Mouse (Mus musculus): ENCODE data around the gene Espn. TPM values are rescaled to one million over a fixed set of nuclear protein-coding genes. Genes with fewer than 3 reads are reported as not detected.

Espn gene
- polyA plus RNA-seq, 1 experiment: 19.3 TPM

- no peaks in the 10 kb centered on the region for H3K4me1 ChIP-seq (ENCODE audit: control insufficient read depth, insufficient read depth, low read length)
- no peaks in the 10 kb centered on the region for H3K9me3 ChIP-seq (replicated peaks; ENCODE audit: control insufficient read depth, insufficient read depth, low read length, poor library complexity, severe bottlenecking)
- no peak overlapping the region for H3K9ac ChIP-seq (ENCODE audit: low read depth, poor library complexity, severe bottlenecking)
- H3K27me3 ChIP-seq (ENCODE audit: control insufficient read depth, insufficient read depth, low read length, poor library complexity, severe bottlenecking): no peaks in the 10 kb centered on the region
- H3K4me3 ChIP-seq (ENCODE audit: low read depth, low read length): no peak overlapping the region
- H3K36me3 ChIP-seq (ENCODE audit: control insufficient read depth, insufficient read depth, low read length, poor library complexity, severe bottlenecking): no peaks in the 10 kb centered on the region
- H3K27ac ChIP-seq (ENCODE audit: insufficient read depth, low read length): no peak overlapping the region
- TF ChIP-seq EP300 (IDR thresholded peaks at IDR 0.05; ENCODE audit: insufficient read depth, low read depth, low read length) (no peak), POLR2A (IDR thresholded peaks at IDR 0.05; ENCODE audit: insufficient read depth, low read length) (no peak), CTCF (IDR thresholded peaks at IDR 0.05; ENCODE audit: low read depth, low read length) (no peak)
Measured at GRCm38 (mm10) chr4:152169103-152169502, 16.9 kb upstream of the Espn start.

GRCm38 (mm10) chr4:152168052-152168451 is 15.9 kb upstream of the Espn start:
- TF ChIP-seq CTCF (IDR thresholded peaks at IDR 0.05; ENCODE audit: low read depth, low read length): no peak
- TF ChIP-seq POLR2A (IDR thresholded peaks at IDR 0.05; ENCODE audit: insufficient read depth, low read length): no peak
- no peak for TF ChIP-seq EP300 (IDR thresholded peaks at IDR 0.05; ENCODE audit: insufficient read depth, low read depth, low read length)
- H3K27ac ChIP-seq (ENCODE audit: insufficient read depth, low read length): no peak overlapping the region
- H3K36me3 ChIP-seq (ENCODE audit: control insufficient read depth, insufficient read depth, low read length, poor library complexity, severe bottlenecking): no peaks in the 10 kb centered on the region
- no peak overlapping the region for H3K9ac ChIP-seq (ENCODE audit: low read depth, poor library complexity, severe bottlenecking)
- H3K27me3 ChIP-seq (ENCODE audit: control insufficient read depth, insufficient read depth, low read length, poor library complexity, severe bottlenecking): no peaks in the 10 kb centered on the region
- no peaks in the 10 kb centered on the region for H3K4me1 ChIP-seq (ENCODE audit: control insufficient read depth, insufficient read depth, low read length)
- H3K9me3 ChIP-seq (replicated peaks; ENCODE audit: control insufficient read depth, insufficient read depth, low read length, poor library complexity, severe bottlenecking): no peaks in the 10 kb centered on the region
- H3K4me3 ChIP-seq (ENCODE audit: low read depth, low read length): no peak overlapping the region

GRCm38 (mm10) chr4:152165036-152165931 is 13.1 kb upstream of the Espn start:
- Histone ChIP-seq H3K4me3 (ENCODE audit: low read depth, low read length) (0 out of 2 replicates have a peak overlapping the region, but pooled peaks have one; percentile 19), H3K27ac (ENCODE audit: insufficient read depth, low read length) (no peak overlapping the region), H3K9ac (ENCODE audit: low read depth, poor library complexity, severe bottlenecking) (peak overlapping the region; percentile 33), H3K4me1 (ENCODE audit: control insufficient read depth, insufficient read depth, low read length) (no peaks in the 10 kb centered on the region), H3K27me3 (ENCODE audit: control insufficient read depth, insufficient read depth, low read length, poor library complexity, severe bottlenecking) (no peaks in the 10 kb centered on the region), H3K9me3 (replicated peaks; ENCODE audit: control insufficient read depth, insufficient read depth, low read length, poor library complexity, severe bottlenecking) (no peaks in the 10 kb centered on the region), H3K36me3 (ENCODE audit: control insufficient read depth, insufficient read depth, low read length, poor library complexity, severe bottlenecking) (no peaks in the 10 kb centered on the region)
- TF ChIP-seq CTCF (IDR thresholded peaks at IDR 0.05; ENCODE audit: low read depth, low read length): peak; percentile 92
- no peak for TF ChIP-seq EP300 (IDR thresholded peaks at IDR 0.05; ENCODE audit: insufficient read depth, low read depth, low read length)
- no peak for TF ChIP-seq POLR2A (IDR thresholded peaks at IDR 0.05; ENCODE audit: insufficient read depth, low read length)

GRCm38 (mm10) chr4:152162748-152163147 is 10.6 kb upstream of the Espn start:
- H3K9me3 ChIP-seq (replicated peaks; ENCODE audit: control insufficient read depth, insufficient read depth, low read length, poor library complexity, severe bottlenecking): no peaks in the 10 kb centered on the region
- no peak overlapping the region for H3K27ac ChIP-seq (ENCODE audit: insufficient read depth, low read length)
- no peaks in the 10 kb centered on the region for H3K4me1 ChIP-seq (ENCODE audit: control insufficient read depth, insufficient read depth, low read length)
- H3K36me3 ChIP-seq (ENCODE audit: control insufficient read depth, insufficient read depth, low read length, poor library complexity, severe bottlenecking): no peaks in the 10 kb centered on the region
- H3K4me3 ChIP-seq (ENCODE audit: low read depth, low read length): no peak overlapping the region
- no peaks in the 10 kb centered on the region; the same call in 1 of the 2 replicates for H3K27me3 ChIP-seq (ENCODE audit: control insufficient read depth, insufficient read depth, low read length, poor library complexity, severe bottlenecking)
- H3K9ac ChIP-seq (ENCODE audit: low read depth, poor library complexity, severe bottlenecking): no peak overlapping the region
- TF ChIP-seq CTCF (IDR thresholded peaks at IDR 0.05; ENCODE audit: low read depth, low read length) (no peak), EP300 (IDR thresholded peaks at IDR 0.05; ENCODE audit: insufficient read depth, low read depth, low read length) (no peak), POLR2A (IDR thresholded peaks at IDR 0.05; ENCODE audit: insufficient read depth, low read length) (no peak)

- TF ChIP-seq POLR2A (IDR thresholded peaks at IDR 0.05; ENCODE audit: insufficient read depth, low read length): no peak
- TF ChIP-seq EP300 (IDR thresholded peaks at IDR 0.05; ENCODE audit: insufficient read depth, low read depth, low read length): no peak
- no peak for TF ChIP-seq CTCF (IDR thresholded peaks at IDR 0.05; ENCODE audit: low read depth, low read length)
- no peaks in the 10 kb centered on the region for H3K9me3 ChIP-seq (replicated peaks; ENCODE audit: control insufficient read depth, insufficient read depth, low read length, poor library complexity, severe bottlenecking)
Measured at GRCm38 (mm10) chr4:152161601-152162000, 9.4 kb upstream of the Espn start.

GRCm38 (mm10) chr4:152160748-152161147 is 8.6 kb upstream of the Espn start:
- H3K27me3 ChIP-seq (ENCODE audit: control insufficient read depth, insufficient read depth, low read length, poor library complexity, severe bottlenecking): no peaks in the 10 kb centered on the region; the same call in 1 of the 2 replicates
- H3K27ac ChIP-seq (ENCODE audit: insufficient read depth, low read length): no peak overlapping the region
- H3K4me3 ChIP-seq (ENCODE audit: low read depth, low read length): no peak overlapping the region
- H3K4me1 ChIP-seq (ENCODE audit: control insufficient read depth, insufficient read depth, low read length): no peaks in the 10 kb centered on the region
- no peaks in the 10 kb centered on the region for H3K36me3 ChIP-seq (ENCODE audit: control insufficient read depth, insufficient read depth, low read length, poor library complexity, severe bottlenecking)
- H3K9ac ChIP-seq (ENCODE audit: low read depth, poor library complexity, severe bottlenecking): no peak overlapping the region
- TF ChIP-seq EP300 (IDR thresholded peaks at IDR 0.05; ENCODE audit: insufficient read depth, low read depth, low read length) (no peak), POLR2A (IDR thresholded peaks at IDR 0.05; ENCODE audit: insufficient read depth, low read length) (no peak), CTCF (IDR thresholded peaks at IDR 0.05; ENCODE audit: low read depth, low read length) (no peak)
- H3K9me3 ChIP-seq (replicated peaks; ENCODE audit: control insufficient read depth, insufficient read depth, low read length, poor library complexity, severe bottlenecking): no peaks in the 10 kb centered on the region

More at GRCm38 (mm10) chr4:152161601-152162000, 9.4 kb upstream of the Espn start:
- Histone ChIP-seq H3K9ac (ENCODE audit: low read depth, poor library complexity, severe bottlenecking) (no peak overlapping the region), H3K36me3 (ENCODE audit: control insufficient read depth, insufficient read depth, low read length, poor library complexity, severe bottlenecking) (no peaks in the 10 kb centered on the region), H3K27ac (ENCODE audit: insufficient read depth, low read length) (no peak overlapping the region), H3K27me3 (ENCODE audit: control insufficient read depth, insufficient read depth, low read length, poor library complexity, severe bottlenecking) (no peaks in the 10 kb centered on the region; the same call in 1 of the 2 replicates), H3K4me3 (ENCODE audit: low read depth, low read length) (no peak overlapping the region), H3K4me1 (ENCODE audit: control insufficient read depth, insufficient read depth, low read length) (no peaks in the 10 kb centered on the region)
